Comparison of ENCODE assay signal across 14 mouse cellular contexts in genomic region chr8:124260371-124260770, GRCm38 (mm10). TPM values are rescaled to one million over a fixed set of nuclear protein-coding genes. Genes with fewer than 3 reads are reported as not detected.
A peak's percentile ranks its signal among the peaks of the same experiment; 100 is the strongest.
DNase-seq lines count a peak whose midpoint lies in the region; ATAC-seq and TF ChIP-seq lines count a peak whose summit lies in the region.
"Had no signal": no experiment of that assay in that cellular context is flagged by ENCODE, and none has a peak within 500 bp of the region (broad histone marks: within the 10 kb centered on the region; RNA-seq: fewer than 3 reads in every experiment).

No protein-coding gene starts in this region.

- 0 out of 2 replicates have a peak, but pooled peaks have one; percentile 12 for ATAC-seq in lung, embryonic 14.5 days (ENCODE audit: insufficient read depth)
- ATAC-seq in liver, embryonic 13.5 days (ENCODE audit: low read depth), result no peak
- ATAC-seq: forebrain, embryonic 13.5 days had no signal

- H3K27me3 ChIP-seq in lung, embryonic 14.5 days (ENCODE audit: insufficient read depth, low read length), result no peaks in the 10 kb centered on the region
- H3K27me3 ChIP-seq in liver, embryonic 13.5 days, result no peaks in the 10 kb centered on the region
- H3K27me3 ChIP-seq: embryonic facial prominence, embryonic 13.5 days; forebrain, embryonic 13.5 days; heart, embryonic 12.5 days; neural tube, embryonic 12.5 days had no signal

- no peak overlapping the region for H3K4me3 ChIP-seq in lung, embryonic 14.5 days (ENCODE audit: low read depth, low read length)
- no peak overlapping the region for H3K4me3 ChIP-seq in liver, embryonic 13.5 days (replicated peaks)
- H3K4me3 ChIP-seq: embryonic facial prominence, embryonic 13.5 days; forebrain, embryonic 13.5 days; gastrocnemius, adult 2 months; heart, embryonic 12.5 days; neural tube, embryonic 12.5 days had no signal

- no peak overlapping the region for H3K4me2 ChIP-seq in lung, embryonic 14.5 days
- H3K4me2 ChIP-seq in liver, embryonic 13.5 days, result no peak overlapping the region
- H3K4me2 ChIP-seq: embryonic facial prominence, embryonic 13.5 days; forebrain, embryonic 13.5 days; heart, embryonic 12.5 days; neural tube, embryonic 12.5 days had no signal

- intact Hi-C loops in gastrocnemius, postnatal 36 days (cut with DNase I), result no loop called here

- peaks cover 32% of the 10 kb centered on the region for H3K4me1 ChIP-seq in lung, embryonic 14.5 days (ENCODE audit: insufficient read depth)
- peaks cover 65% of the 10 kb centered on the region for H3K4me1 ChIP-seq in liver, embryonic 13.5 days (replicated peaks)

- DNase-seq in embryo, embryonic 10.5 days (ENCODE audit: low spot score), result peak; percentile 38
- no peak for DNase-seq in embryo, embryonic 9.5 days (ENCODE audit: extremely low spot score)
- peak; percentile 42 for DNase-seq in lung, embryonic 14.5 days
- no peak for DNase-seq in lung, postnatal 10 days
- peak; percentile 61 for DNase-seq in CD4-positive, CD25-positive, alpha-beta regulatory T cell, adult 2 months (ENCODE audit: low read depth, low spot score)
- no peak for DNase-seq in liver, embryonic 13.5 days
- DNase-seq in gastrocnemius, postnatal 36 days, result no peak
- no peak for DNase-seq in adrenal gland, adult 18-20 months (ENCODE audit: low spot score in 2 of 2)
- DNase-seq: cerebellum, adult 8-10 months; gastrocnemius, adult 2 months had no signal

- H3K36me3 ChIP-seq in lung, embryonic 14.5 days (ENCODE audit: insufficient read depth), result no peaks in the 10 kb centered on the region
- H3K36me3 ChIP-seq in liver, embryonic 13.5 days, result no peaks in the 10 kb centered on the region
- H3K36me3 ChIP-seq: heart, embryonic 12.5 days; neural tube, embryonic 12.5 days had no signal

- TF ChIP-seq CTCF in lung, embryonic 14.5 days (IDR thresholded peaks at IDR 0.05; ENCODE audit: low read depth), result 0 out of 2 replicates have a peak, but pooled peaks have one; percentile 2

- no peak overlapping the region for H3K9ac ChIP-seq in lung, embryonic 14.5 days
- H3K9ac ChIP-seq in liver, embryonic 13.5 days, result no peak overlapping the region
- H3K9ac ChIP-seq: embryonic facial prominence, embryonic 13.5 days; forebrain, embryonic 13.5 days; heart, embryonic 12.5 days; neural tube, embryonic 12.5 days had no signal

- no peaks in the 10 kb centered on the region for H3K9me3 ChIP-seq in lung, embryonic 14.5 days (ENCODE audit: low read depth, low read length)
- no peaks in the 10 kb centered on the region for H3K9me3 ChIP-seq in liver, embryonic 13.5 days (replicated peaks)
- H3K9me3 ChIP-seq: embryonic facial prominence, embryonic 13.5 days; forebrain, embryonic 13.5 days; heart, embryonic 12.5 days; neural tube, embryonic 12.5 days had no signal

- 44% methylated on average over 12 of the region's 12 CpGs for WGBS in lung, embryonic 14.5 days
- WGBS in liver, embryonic 13.5 days (ENCODE audit: insufficient replicate concordance), result 29% methylated on average over 12 of the region's 12 CpGs

- H3K27ac ChIP-seq in lung, embryonic 14.5 days (ENCODE audit: low read depth), result no peak overlapping the region
- H3K27ac ChIP-seq in liver, embryonic 13.5 days, result 0 out of 2 replicates have a peak overlapping the region, but pooled peaks have one; percentile 50
- H3K27ac ChIP-seq: embryonic facial prominence, embryonic 13.5 days; forebrain, embryonic 13.5 days; gastrocnemius, adult 2 months; neural tube, embryonic 12.5 days had no signal

RNA-seq across cellular contexts. Expression of gene Galnt2, which starts 29.2 kb away (rescaled TPM):
- 66.8 and 67.2 TPM in 2 replicates for polyA plus RNA-seq in lung, embryonic 14.5 days (2014; fragmentation: Nextera tagmentation; extraction: Ambion mirVana)
- 20.5 and 26.0 TPM in 2 replicates for polyA plus RNA-seq in liver, embryonic 13.5 days (2015; fragmentation: Nextera tagmentation; extraction: Ambion mirVana)
- total RNA-seq in gastrocnemius, postnatal 36 days (2021), result 10 to 100 TPM; 32.5 to 35.6 TPM
- total RNA-seq in adrenal gland, adult 18-20 months (2021), result 10 to 100 TPM; 54.3 to 63.6 TPM

Comparison
In these comparisons a context has a peak if more than half of its experiments do, and no peak if none do; other contexts are left out.
1. DNase-seq: peak in embryo, embryonic 10.5 days (single experiment), lung, embryonic 14.5 days (single experiment) and CD4-positive, CD25-positive, alpha-beta regulatory T cell, adult 2 months (single experiment); none in embryo, embryonic 9.5 days (single experiment), lung, postnatal 10 days (single experiment), liver, embryonic 13.5 days (single experiment), gastrocnemius, postnatal 36 days (0 of 2) and adrenal gland, adult 18-20 months (0 of 2).